Mouse (Mus musculus) CH12.LX (cell line): ENCODE results near the gene March2. TPM values are rescaled to one million over a fixed set of nuclear protein-coding genes. Genes with fewer than 3 reads are reported as not detected.

Source experiments
- DNase-seq: peaks from one replicate; pipeline ENCODE4 v3.0.0-alpha.2; 2013; ENCODE audit errors: extremely low read depth
- H3K27ac ChIP-seq: 2 replicates; pipeline ENCODE4 v1.5.1; 2012; ENCODE audit warnings: low read depth, mild to moderate bottlenecking, control low read depth, moderate library complexity; ENCODE audit not compliant: insufficient read depth
- H3K27me3 ChIP-seq: replicated peaks from 2 replicates; pipeline ENCODE3; 2012; ENCODE audit warnings: inconsistent platforms
- H3K36me3 ChIP-seq, 2 experiments: replicated peaks in 1 of 2; 2 replicates each; pipeline versions ENCODE3 to v1.6.1; 2012; ENCODE audit warnings: inconsistent platforms in 1 of 2, low read length in 1 of 2, mild to moderate bottlenecking in 1 of 2, mixed read lengths in 1 of 2, moderate library complexity in 1 of 2; ENCODE audit not compliant: control insufficient read depth in 1 of 2, insufficient read depth in 1 of 2
- H3K4me1 ChIP-seq, 2 experiments: 2 replicates each; pipeline ENCODE4 v1.6.1; 2012; ENCODE audit warnings: inconsistent platforms in 1 of 2, moderate library complexity in 1 of 2; ENCODE audit not compliant: insufficient read depth in 2 of 2, control insufficient read depth in 1 of 2
- H3K4me2 ChIP-seq: 2 replicates; pipeline ENCODE4 v1.6.1; 2012; ENCODE audit warnings: low read depth, mild to moderate bottlenecking, control low read depth; ENCODE audit not compliant: poor library complexity, insufficient read depth, severe bottlenecking
- H3K4me3 ChIP-seq, 3 experiments: fragments of 150-350 bp in 1 of 3; sonication (generic) in 1 of 3; replicated peaks in 1 of 3; 2 replicates each; pipeline versions ENCODE3 to v1.5.1; 2011 to 2012; ENCODE audit warnings: low read depth in 2 of 3, low read length in 2 of 3, mild to moderate bottlenecking in 2 of 3, moderate library complexity in 2 of 3, control low read depth in 1 of 3, improper control_type of control experiment in 1 of 3, inconsistent platforms in 1 of 3, mixed read lengths in 1 of 3; ENCODE audit not compliant: poor library complexity in 1 of 3
- H3K79me2 ChIP-seq: replicated peaks from 2 replicates; pipeline ENCODE4 v1.6.1; 2012; ENCODE audit warnings: mild to moderate bottlenecking, moderate library complexity; ENCODE audit not compliant: control insufficient read depth, poor library complexity, insufficient read depth, severe bottlenecking; ENCODE audit errors: extremely low read depth
- H3K9ac ChIP-seq: 2 replicates; pipeline ENCODE4 v1.6.1; 2012; ENCODE audit warnings: low read depth, mild to moderate bottlenecking, control low read depth, moderate library complexity; ENCODE audit not compliant: insufficient read depth
- H3K9me3 ChIP-seq: replicated peaks from 2 replicates; pipeline ENCODE3; 2012; ENCODE audit warnings: low read length, inconsistent platforms, mixed read lengths
- BHLHE40 ChIP-seq: IDR thresholded peaks from 2 replicates; pipeline ENCODE4 v1.6.1; 2011; ENCODE audit warnings: mild to moderate bottlenecking, low read depth, low read length, improper control_type of control experiment
- CHD1 ChIP-seq: IDR thresholded peaks from 2 replicates; pipeline ENCODE4 v1.6.1; 2012; ENCODE audit warnings: low read depth, low read length, improper control_type of control experiment, inconsistent platforms
- ELF1 ChIP-seq: IDR thresholded peaks from 2 replicates; pipeline ENCODE4 v1.6.1; 2014; ENCODE audit warnings: low read depth, mild to moderate bottlenecking, inconsistent platforms, low read length, improper control_type of control experiment
- EP300 ChIP-seq: IDR thresholded peaks from 2 replicates; pipeline ENCODE4 v1.6.1; 2011; ENCODE audit warnings: low read length, improper control_type of control experiment
- IRF4 ChIP-seq: IDR thresholded peaks from 2 replicates; pipeline ENCODE4 v1.6.1; 2014; ENCODE audit warnings: low read depth, mild to moderate bottlenecking, inconsistent platforms, low read length, improper control_type of control experiment
- JUN ChIP-seq: IDR thresholded peaks from 2 replicates; pipeline ENCODE4 v1.6.1; 2011; ENCODE audit warnings: low read depth, mild to moderate bottlenecking, low read length, improper control_type of control experiment, moderate library complexity; ENCODE audit not compliant: insufficient read depth
- JUND ChIP-seq: conservative IDR thresholded peaks from 2 replicates; pipeline ENCODE4 v1.6.1; 2011; ENCODE audit warnings: low read depth, low read length, improper control_type of control experiment
- KAT2A ChIP-seq: IDR thresholded peaks from 2 replicates; pipeline ENCODE4 v1.6.1; 2012; ENCODE audit warnings: low read length, improper control_type of control experiment, inconsistent platforms; ENCODE audit not compliant: insufficient replicate concordance
- MAFK ChIP-seq: IDR thresholded peaks from 2 replicates; pipeline ENCODE4 v1.6.1; 2011; ENCODE audit warnings: low read length, improper control_type of control experiment; ENCODE audit not compliant: insufficient replicate concordance
- MAZ ChIP-seq: IDR thresholded peaks from 2 replicates; pipeline ENCODE4 v1.6.1; 2012; ENCODE audit warnings: low read depth, mild to moderate bottlenecking, inconsistent platforms, low read length, improper control_type of control experiment, moderate library complexity
- MEF2A ChIP-seq: IDR thresholded peaks from 2 replicates; pipeline ENCODE4 v1.6.1; 2014; ENCODE audit warnings: low read depth, mild to moderate bottlenecking, inconsistent platforms, low read length, improper control_type of control experiment, borderline replicate concordance
- MXI1 ChIP-seq: IDR thresholded peaks from 2 replicates; pipeline ENCODE4 v1.6.1; 2011; ENCODE audit warnings: mild to moderate bottlenecking, low read depth, low read length, improper control_type of control experiment
- PAX5 ChIP-seq: IDR thresholded peaks from 2 replicates; pipeline ENCODE4 v1.6.1; 2012; ENCODE audit warnings: low read length, inconsistent platforms, mixed read lengths
- POLR2AphosphoS2 ChIP-seq: IDR thresholded peaks from 2 replicates; pipeline ENCODE4 v1.6.1; 2011; ENCODE audit warnings: low read depth, low read length, improper control_type of control experiment
- RCOR1 ChIP-seq: conservative IDR thresholded peaks from 2 replicates; pipeline ENCODE4 v1.6.1; 2012; ENCODE audit warnings: low read depth, mild to moderate bottlenecking, inconsistent platforms, low read length, improper control_type of control experiment
- SIN3A ChIP-seq: IDR thresholded peaks from 2 replicates; pipeline ENCODE4 v1.6.1; 2012; ENCODE audit warnings: low read length, improper control_type of control experiment, inconsistent platforms
- SMC3 ChIP-seq: IDR thresholded peaks from 2 replicates; pipeline ENCODE4 v1.6.1; 2011; ENCODE audit warnings: low read depth, low read length, improper control_type of control experiment
- TBP ChIP-seq: conservative IDR thresholded peaks from 2 replicates; pipeline ENCODE4 v1.6.1; 2011; ENCODE audit warnings: low read depth, low read length, improper control_type of control experiment
- TCF12 ChIP-seq: IDR thresholded peaks from 2 replicates; pipeline ENCODE4 v1.6.1; 2014; ENCODE audit warnings: low read depth, mild to moderate bottlenecking, inconsistent platforms, low read length, improper control_type of control experiment
- USF1 ChIP-seq: IDR thresholded peaks from 2 replicates; pipeline ENCODE4 v1.6.1; 2014; ENCODE audit warnings: low read depth, mild to moderate bottlenecking, inconsistent platforms, low read length, improper control_type of control experiment
- ZMIZ1 ChIP-seq: IDR thresholded peaks from 2 replicates; pipeline ENCODE4 v1.6.1; 2012; ENCODE audit warnings: low read depth, mild to moderate bottlenecking, inconsistent platforms, low read length, improper control_type of control experiment
- dilution Hi-C: fragments of 300-500 bp; cut with MboI; formaldehyde crosslinking; loops from 2 replicates; pipeline ENCODE4 v1.14.3; 2020; ENCODE audit warnings: low sequenced_read_pairs; ENCODE audit not compliant: extremely low pct_unique_long_range_greater_than_20kb, extremely low pct_ligation_motif_present
- in situ Hi-C: fragments of 300-500 bp; cut with MboI; formaldehyde crosslinking; loops from 3 replicates; pipeline ENCODE4 v1.14.3; 2019; ENCODE audit warnings: low sequenced_read_pairs, low pct_ligation_motif_present, low pct_unique_long_range_greater_than_20kb, mixed read lengths
- polyA plus RNA-seq: library from polyadenylated mRNA; unstranded; fragments of >175 nt; gene quantifications from 2 replicates; pipeline ENCODE4 v1.2.1, GENCODE M21; 2012; ENCODE audit warnings: low read depth; ENCODE audit not compliant: insufficient read length
- total RNA-seq, 2 experiments: library from RNA; depleted of rRNA; stranded (reverse); fragments of 300-350 nt in 1 of 2; fragments of >200 nt in 1 of 2; gene quantifications; 2 replicates each; pipeline ENCODE4 v1.2.3; 2012 to 2014

March2 gene
- total and polyA plus RNA-seq, 3 experiments = 9.2 to 12.2 (median 9.3) TPM

DNA sequence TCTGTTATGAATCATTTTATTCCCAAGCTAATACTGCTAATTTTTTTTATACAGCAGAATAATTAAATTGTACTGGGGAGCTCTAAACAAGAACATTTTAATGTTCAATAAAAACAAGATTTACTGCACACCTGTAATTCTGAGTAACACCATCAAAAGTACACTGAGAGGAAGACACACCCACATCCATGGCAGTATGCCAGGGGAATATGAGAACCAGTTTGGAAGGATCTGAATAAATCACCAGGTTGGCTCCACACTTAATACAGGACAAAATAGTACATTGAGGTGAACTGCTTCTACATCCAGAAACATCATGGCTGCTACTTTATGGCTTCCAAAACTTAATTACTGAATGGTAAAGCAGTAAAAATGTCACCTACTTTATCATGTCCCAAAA is 43.0 kb downstream of the March2 start:
- Histone ChIP-seq H3K27ac (no peak overlapping the region), H3K4me1 (peaks cover 2 to 52% of the 10 kb centered on the region in 2 experiments; a peak in 3 of 4 replicates), H3K4me3 (no peak overlapping the region), H3K9ac (no peak overlapping the region), H3K36me3 (peaks cover 21 to 63% of the 10 kb centered on the region in 2 experiments), H3K27me3 (no peaks in the 10 kb centered on the region), H3K79me2 (peaks cover 89% of the 10 kb centered on the region), H3K9me3 (no peaks in the 10 kb centered on the region), H3K4me2 (no peak overlapping the region)
- no peak for TF ChIP-seq MXI1
- no peak for TF ChIP-seq MAZ
- no peak for TF ChIP-seq JUN
- no peak for TF ChIP-seq POLR2AphosphoS2
- no peak for TF ChIP-seq ELF1
- TF ChIP-seq TBP = no peak
- no peak for TF ChIP-seq MAFK
- no peak for TF ChIP-seq ZMIZ1
- TF ChIP-seq TCF12 = no peak
- no peak for TF ChIP-seq KAT2A
- no peak for TF ChIP-seq SMC3
- no peak for TF ChIP-seq IRF4
- TF ChIP-seq JUND = no peak
- TF ChIP-seq EP300 = no peak
- DNase-seq = no peak
- in situ Hi-C loops = no loop called here
- dilution Hi-C loops = no loop called here

- Histone ChIP-seq H3K36me3 (peaks cover 26 to 74% of the 10 kb centered on the region in 2 experiments), H3K4me2 (no peak overlapping the region; the same call in 1 of the 2 replicates), H3K4me3 (no peak overlapping the region), H3K9me3 (no peaks in the 10 kb centered on the region), H3K79me2 (peaks cover 93% of the 10 kb centered on the region), H3K4me1 (peaks cover under 1 to 36% of the 10 kb centered on the region in 2 experiments; a peak in 3 of 4 replicates), H3K27ac (no peak overlapping the region), H3K9ac (no peak overlapping the region), H3K27me3 (no peaks in the 10 kb centered on the region)
- dilution Hi-C loops (no loop called here), in situ Hi-C loops (no loop called here)
- no peak for DNase-seq
- no peak for TF ChIP-seq RCOR1
- TF ChIP-seq TCF12 = no peak
- no peak for TF ChIP-seq PAX5
- TF ChIP-seq MEF2A = no peak
- no peak for TF ChIP-seq BHLHE40
- TF ChIP-seq CHD1 = no peak
- no peak for TF ChIP-seq SIN3A
- TF ChIP-seq TBP = no peak
- no peak for TF ChIP-seq USF1
- TF ChIP-seq SMC3 = no peak
- no peak for TF ChIP-seq KAT2A
- TF ChIP-seq POLR2AphosphoS2 = no peak
- no peak for TF ChIP-seq MAFK
- no peak for TF ChIP-seq MXI1
Measured at GRCm38 (mm10) chr17:33673837-33674236, 44.6 kb downstream of the March2 start.
